Mouse (Mus musculus) urinary bladder, postnatal 25 days (tissue): ENCODE measurements around the gene Fam13c.
A peak's percentile ranks its signal among the peaks of the same experiment; 100 is the strongest.
"Not testable (repeated sequence)": the region's sequence is repeated elsewhere in the genome, so short reads cannot be mapped to it uniquely, and the experiment has no call there.

Experiments used
- DNase-seq: peaks from one replicate; pipeline ENCODE4 v3.0.0; 2022; ENCODE audit warnings: low spot score

Gene Fam13c

GRCm38 (mm10) chr10:70439676-70440521 lies at the start of gene Fam13c:
Fam13c (plus strand) TSS chr10:70440481.
- no peak for DNase-seq

GRCm38 (mm10) chr10:70395900-70396299 lies 44.4 kb upstream of the Fam13c start:
- no peak for DNase-seq

GRCm38 (mm10) chr10:70398224-70398623 lies 42.1 kb upstream of the Fam13c start:
- no peak for DNase-seq

- DNase-seq: no peak
Measured at GRCm38 (mm10) chr10:70402006-70402405, 38.3 kb upstream of the Fam13c start.

DNA sequence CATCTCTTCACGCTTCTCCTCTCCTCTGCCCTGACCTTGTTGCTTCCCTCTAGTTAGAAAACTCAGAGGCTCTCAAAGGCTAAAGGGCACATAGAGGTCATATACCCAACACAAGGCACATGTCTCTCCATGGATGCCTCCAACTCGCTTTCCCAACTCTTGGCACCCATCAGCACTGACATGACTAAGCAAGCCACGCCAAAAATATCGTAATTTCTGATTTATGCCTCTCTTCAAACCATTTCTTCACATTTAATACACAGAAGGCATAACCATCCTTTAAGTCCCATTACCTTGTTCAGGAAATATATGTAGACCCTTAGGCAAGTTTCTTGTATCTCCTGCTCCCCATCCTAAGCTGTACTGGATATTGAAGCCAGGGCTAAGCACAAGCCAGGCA lies 37.6 kb upstream of the Fam13c start:
- no peak for DNase-seq

DNA sequence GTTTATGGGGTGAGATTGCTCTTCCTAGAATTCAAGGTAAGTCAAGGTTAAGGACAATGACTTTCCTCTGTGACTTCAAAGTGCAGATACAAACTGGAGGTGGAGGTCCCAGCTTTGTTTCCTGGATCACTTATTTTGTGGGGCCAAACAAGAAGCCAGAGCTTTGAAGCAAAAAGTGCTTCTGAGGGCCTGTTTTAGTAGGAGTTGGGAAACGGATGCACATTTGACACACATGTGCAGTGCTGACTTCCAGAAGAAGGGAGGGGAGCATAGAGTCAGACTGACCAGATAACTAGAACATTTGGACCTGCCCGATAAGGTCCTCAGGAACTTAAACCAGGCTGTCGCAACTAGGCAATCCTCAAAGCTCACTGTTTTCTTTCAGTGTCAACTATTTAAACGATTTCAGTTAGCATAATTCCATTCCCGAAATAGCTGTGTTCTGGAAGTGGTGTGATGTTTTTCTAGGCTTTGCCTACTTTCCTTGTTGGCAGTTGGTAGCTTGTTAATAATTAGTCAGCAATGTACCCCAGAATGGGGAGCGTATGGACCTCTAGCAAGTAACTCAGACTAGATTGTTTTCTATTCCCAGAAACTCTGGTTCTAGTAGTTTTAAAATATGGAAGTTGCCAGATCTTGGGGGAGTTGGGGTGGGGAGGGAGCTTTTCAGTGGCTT lies 22.3 kb upstream of the Fam13c start:
- DNase-seq: no peak

DNA sequence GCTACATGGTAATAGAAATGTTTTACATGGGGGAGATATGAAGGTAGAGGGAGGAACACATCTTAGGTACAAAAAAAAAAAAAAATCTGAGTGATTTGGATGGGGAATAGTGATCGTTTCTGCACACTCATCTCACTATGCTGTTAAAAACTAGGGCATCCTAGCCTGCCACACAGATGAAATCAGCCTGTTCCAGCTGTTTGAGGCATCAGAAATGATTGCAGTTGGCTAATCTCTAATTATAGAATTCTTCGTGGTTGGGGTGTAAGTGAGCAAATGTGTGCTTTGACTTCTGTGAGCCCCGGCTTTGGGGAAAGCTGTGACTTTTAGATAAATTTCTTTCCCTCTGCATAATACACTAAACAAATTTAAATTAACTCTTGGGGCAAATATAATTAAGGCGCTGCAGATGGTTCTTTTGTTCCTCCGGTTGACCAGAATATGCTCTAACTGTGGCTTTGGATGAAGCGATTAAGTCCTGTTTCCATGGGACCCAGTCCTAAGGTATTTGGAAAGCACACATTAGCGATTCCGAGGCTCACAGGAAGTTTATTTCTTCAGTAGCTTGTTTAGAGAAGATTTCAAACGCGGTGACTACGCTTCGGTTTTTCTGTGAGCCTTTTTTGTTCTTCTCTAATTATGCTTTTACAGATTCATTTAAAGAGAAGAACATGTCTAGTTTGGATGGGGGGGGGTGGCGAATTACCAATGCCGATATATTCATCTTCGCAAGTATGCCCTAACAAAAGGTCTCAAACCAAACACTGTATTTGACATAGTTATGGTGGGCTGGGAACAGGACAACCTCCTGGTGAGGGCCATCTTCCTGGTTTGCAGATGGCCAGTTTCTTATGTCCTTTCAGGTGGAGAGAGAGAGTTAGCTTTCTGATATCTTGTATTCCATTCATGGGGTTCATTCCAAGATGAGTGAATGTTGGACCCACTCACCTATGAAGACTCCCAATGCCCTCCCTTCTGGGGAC lies 20.7 kb upstream of the Fam13c start:
- no peak for DNase-seq

GRCm38 (mm10) chr10:70426373-70426772 lies 13.9 kb upstream of the Fam13c start:
- DNase-seq: no peak

GRCm38 (mm10) chr10:70428121-70428662 lies 12.1 kb upstream of the Fam13c start:
- no peak for DNase-seq

DNA sequence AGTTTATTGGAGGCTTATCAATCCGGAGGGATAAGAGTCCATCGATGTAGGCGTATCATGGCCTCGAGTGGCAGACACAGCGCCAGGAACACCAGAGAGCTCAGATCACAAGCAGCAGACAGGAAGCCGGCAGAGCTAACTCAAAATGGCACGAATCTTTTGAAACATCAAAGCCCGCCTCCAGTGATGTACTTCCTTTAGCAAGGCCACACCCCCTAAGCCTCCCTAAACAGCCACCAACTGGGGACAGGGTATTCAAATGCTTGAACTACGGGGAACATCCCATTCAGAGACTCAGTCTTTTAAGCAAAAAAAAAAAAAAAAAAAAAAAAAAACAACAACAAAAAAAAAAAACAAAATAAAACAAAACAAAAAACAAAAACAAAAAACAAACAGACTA lies 10.9 kb upstream of the Fam13c start:
- no peak for DNase-seq

GRCm38 (mm10) chr10:70433334-70433733 lies 6.9 kb upstream of the Fam13c start:
- DNase-seq: no peak

- not testable (repeated sequence) for DNase-seq
Measured at GRCm38 (mm10) chr10:70433736-70434135, 6.5 kb upstream of the Fam13c start.

GRCm38 (mm10) chr10:70436656-70437055 lies 3.6 kb upstream of the Fam13c start:
- DNase-seq: no peak

GRCm38 (mm10) chr10:70437289-70437688 lies 3.0 kb upstream of the Fam13c start:
- DNase-seq: no peak

DNA sequence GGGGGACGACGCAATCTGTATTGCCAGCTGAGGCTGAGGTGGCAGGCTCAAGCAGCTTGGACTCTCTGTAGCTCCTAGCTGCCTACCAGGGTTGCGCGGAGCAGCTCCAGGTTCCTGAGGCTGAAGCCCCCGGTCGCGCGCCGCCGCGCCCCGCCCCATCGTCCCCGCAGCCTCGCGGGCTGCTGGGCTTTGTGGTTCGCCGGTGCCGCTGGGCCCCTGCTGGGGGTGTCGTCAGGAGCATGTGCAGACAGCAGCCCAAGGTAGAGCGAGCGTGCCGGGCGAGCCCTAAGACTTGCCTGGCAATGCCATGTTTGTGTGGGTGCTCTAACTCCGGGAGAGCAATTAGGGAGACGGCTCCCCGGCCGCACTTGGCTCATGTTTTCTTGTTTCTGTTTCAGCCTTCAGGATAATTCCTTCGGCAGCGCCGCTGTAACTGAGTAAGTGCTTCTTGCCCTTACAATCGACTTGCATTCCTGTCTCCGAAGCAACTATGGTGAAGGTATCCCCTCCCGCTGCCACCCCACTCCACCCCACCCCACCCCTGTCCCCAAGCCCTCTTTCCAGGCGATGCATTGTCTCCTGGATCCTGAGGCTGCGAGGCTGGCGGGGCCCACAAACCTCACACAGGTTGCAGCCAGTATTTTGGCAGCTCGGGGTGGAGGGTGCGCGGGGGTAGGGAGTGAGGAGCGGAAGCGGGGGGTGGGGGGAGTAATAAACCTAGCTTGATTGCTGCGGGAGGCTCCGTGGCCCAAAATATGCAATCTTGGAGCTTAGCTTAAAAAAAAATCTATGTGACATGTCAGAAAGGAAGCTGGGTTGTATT lies 569 bp downstream of the Fam13c start:
- peak; percentile 9 for DNase-seq

DNA sequence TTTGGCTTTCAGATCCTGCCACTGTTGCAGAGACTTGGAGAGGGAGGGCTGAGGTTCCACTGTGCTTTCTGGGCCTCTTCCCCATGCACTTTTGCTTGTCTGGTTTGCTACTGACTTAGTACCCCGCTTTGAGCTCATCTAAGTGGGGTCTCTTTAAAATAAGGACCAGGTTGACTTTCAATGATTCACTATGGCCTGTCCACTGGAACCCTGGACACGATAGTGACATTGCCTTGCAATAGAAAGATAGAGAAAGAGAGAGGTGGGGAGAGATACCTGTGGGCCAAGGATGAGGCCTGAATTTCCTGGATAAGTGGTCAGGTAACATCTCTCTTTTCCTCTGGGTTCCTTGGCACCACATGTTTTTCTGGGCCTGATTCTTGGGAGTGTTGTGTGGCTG lies 1.9 kb downstream of the Fam13c start:
- no peak for DNase-seq

DNA sequence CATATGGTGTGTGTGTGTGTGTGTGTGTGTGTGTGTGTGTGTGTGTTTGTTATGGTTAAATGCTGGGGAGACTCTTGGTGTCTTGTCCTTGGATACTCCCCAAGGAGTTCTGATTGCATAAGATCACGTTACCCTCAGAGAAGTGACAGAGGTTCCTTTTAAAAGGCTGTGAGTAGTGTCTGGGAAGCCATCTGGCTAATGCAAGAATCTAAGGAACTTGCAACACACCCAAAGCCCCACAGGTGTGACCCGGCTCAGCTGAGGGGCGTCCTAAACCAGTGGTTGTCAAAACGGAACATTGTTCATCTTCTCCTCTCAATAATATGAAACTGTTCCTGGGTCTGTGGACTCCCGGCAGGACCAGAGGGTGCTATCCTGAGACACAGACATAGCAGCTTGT lies 2.3 kb downstream of the Fam13c start:
- DNase-seq: no peak

GRCm38 (mm10) chr10:70447787-70448186 lies 7.5 kb downstream of the Fam13c start:
- no peak for DNase-seq

DNA sequence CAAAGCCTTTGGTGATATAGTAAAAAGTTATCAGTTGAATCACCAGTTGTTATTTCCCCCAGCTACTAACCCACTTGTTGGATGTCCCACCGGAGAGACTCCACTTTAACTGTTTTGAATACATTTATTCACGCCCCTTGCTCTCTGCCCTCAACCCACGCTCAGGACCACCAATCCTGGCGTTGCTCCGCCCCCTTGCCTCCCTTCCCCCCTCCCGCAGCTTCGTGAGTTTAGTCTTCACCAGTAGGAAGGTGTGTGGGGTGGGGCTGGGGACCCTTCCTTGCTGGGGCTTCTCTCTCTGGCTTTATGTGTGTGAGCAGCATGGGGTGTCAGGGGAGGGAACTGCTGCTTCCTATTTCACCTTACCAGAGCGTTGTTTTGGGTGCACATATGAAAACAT lies 8.9 kb downstream of the Fam13c start:
- no peak for DNase-seq

DNA sequence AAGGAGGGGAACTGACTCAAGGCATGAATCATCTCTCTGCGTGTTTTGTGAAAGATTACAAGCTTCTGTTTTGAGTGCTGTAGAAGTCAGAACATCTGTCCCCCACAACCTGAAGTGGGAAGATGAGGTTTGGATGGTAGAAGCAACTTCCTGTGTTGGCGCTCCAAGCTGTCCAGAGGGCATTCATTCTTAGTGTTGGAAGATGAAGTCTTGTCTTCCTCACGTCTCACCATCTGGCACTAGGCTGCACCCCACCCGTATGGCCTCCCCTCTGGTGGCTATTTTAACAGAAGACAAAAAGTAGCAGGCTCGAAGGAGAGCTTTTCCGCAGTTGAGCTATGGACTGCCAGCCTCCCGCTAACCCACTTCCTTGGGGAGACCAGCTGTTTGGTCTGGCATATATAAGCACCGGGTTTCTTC lies 15.6 kb downstream of the Fam13c start:
- DNase-seq: no peak
